Mouse (Mus musculus) ES-CJ7 (cell line): Measurements from ENCODE around the gene Tor1b.
"Not testable (repeated sequence)": the region's sequence is repeated elsewhere in the genome, so short reads cannot be mapped to it uniquely, and the experiment has no call there.

Experiments
- DNase-seq: peaks from one replicate; pipeline ENCODE4 v3.0.0; 2011; ENCODE audit warnings: low read depth, low spot score

Gene Tor1b

GRCm38 (mm10) chr2:30952824-30953490 lies at the start of gene Tor1b:
TSS of gene Tor1b (plus strand) at chr2:30952959.
- DNase-seq, result peak; percentile 93

- no peak for DNase-seq
These were observed 48.5 kb upstream of the Tor1b start for GRCm38 (mm10) chr2:30904231-30904630.

- no peak for DNase-seq
These were observed 47.8 kb upstream of the Tor1b start for GRCm38 (mm10) chr2:30904991-30905390.

GRCm38 (mm10) chr2:30905906-30906305 lies 46.9 kb upstream of the Tor1b start:
- no peak for DNase-seq

- DNase-seq, result no peak
These were observed 46.1 kb upstream of the Tor1b start for GRCm38 (mm10) chr2:30906641-30907040.

- no peak for DNase-seq
These were observed 40.4 kb upstream of the Tor1b start for GRCm38 (mm10) chr2:30912291-30912773.

- no peak for DNase-seq
These were observed 39.7 kb upstream of the Tor1b start for GRCm38 (mm10) chr2:30913022-30913421.

GRCm38 (mm10) chr2:30914836-30915235 lies 37.9 kb upstream of the Tor1b start:
- no peak for DNase-seq

GRCm38 (mm10) chr2:30915376-30915775 lies 37.4 kb upstream of the Tor1b start:
- DNase-seq, result no peak

- DNase-seq, result not testable (repeated sequence)
These were observed 36.8 kb upstream of the Tor1b start for GRCm38 (mm10) chr2:30915933-30916332.

GRCm38 (mm10) chr2:30917649-30918048 lies 35.1 kb upstream of the Tor1b start:
- DNase-seq, result no peak

GRCm38 (mm10) chr2:30918126-30918525 lies 34.6 kb upstream of the Tor1b start:
- no peak for DNase-seq

GRCm38 (mm10) chr2:30918780-30919329 lies 33.9 kb upstream of the Tor1b start:
- DNase-seq, result peak; percentile 70

GRCm38 (mm10) chr2:30920216-30920615 lies 32.5 kb upstream of the Tor1b start:
- DNase-seq, result no peak

GRCm38 (mm10) chr2:30923099-30923498 lies 29.7 kb upstream of the Tor1b start:
- DNase-seq, result no peak

- DNase-seq, result no peak
These were observed 27.6 kb upstream of the Tor1b start for GRCm38 (mm10) chr2:30925181-30925580.

- DNase-seq, result no peak
These were observed 26.4 kb upstream of the Tor1b start for GRCm38 (mm10) chr2:30926381-30926780.

- DNase-seq, result peak; percentile 88
These were observed 25.5 kb upstream of the Tor1b start for GRCm38 (mm10) chr2:30927151-30927781.

- peak; percentile 88 for DNase-seq
These were observed 24.7 kb upstream of the Tor1b start for GRCm38 (mm10) chr2:30927844-30928628.

GRCm38 (mm10) chr2:30928893-30929482 lies 23.8 kb upstream of the Tor1b start:
- peak; percentile 78 for DNase-seq

GRCm38 (mm10) chr2:30929483-30930045 lies 23.2 kb upstream of the Tor1b start, which contains the start of gene Ptges:
TSS of gene Ptges (minus strand) at chr2:30929863.
- peak; percentile 94 for DNase-seq
